Mouse (Mus musculus) heart, embryonic 14.5 days (tissue): ENCODE data around the gene Fpr3. TPM values are rescaled to one million over a fixed set of nuclear protein-coding genes. Genes with fewer than 3 reads are reported as not detected.
"Not testable (repeated sequence)": the region's sequence is repeated elsewhere in the genome, so short reads cannot be mapped to it uniquely, and the experiment has no call there.

Experiments used
- ATAC-seq: fragments of 200-750 bp; cut with Nextera tagmentation; 2 replicates; pipeline ENCODE4 v1.8.0; 2017; ENCODE audit warnings: low read depth, moderate TSS enrichment; ENCODE audit not compliant: insufficient number of reproducible peaks, insufficient read depth, low FRiP score
- H3K27ac ChIP-seq, 2 experiments: fragments of 200-500 bp in 1 of 2; fragments of 300-500 bp in 1 of 2; sonication (generic) in 1 of 2; replicated peaks in 1 of 2; 2 replicates each; pipeline ENCODE4 v1.5.1; 2012 to 2014; ENCODE audit warnings: low read depth in 2 of 2, low read length in 2 of 2, control low read depth in 1 of 2, mild to moderate bottlenecking in 1 of 2, mixed read lengths in 1 of 2; ENCODE audit not compliant: control insufficient read depth in 1 of 2, insufficient read depth in 1 of 2
- H3K27me3 ChIP-seq: fragments of 300-500 bp; sonication (generic); 2 replicates; pipeline ENCODE4 v1.6.1; 2014; ENCODE audit warnings: mild to moderate bottlenecking, low read length, control low read depth; ENCODE audit not compliant: control insufficient read depth, insufficient read depth
- H3K36me3 ChIP-seq: fragments of 300-500 bp; sonication (generic); 2 replicates; pipeline ENCODE4 v1.6.1; 2014; ENCODE audit warnings: mild to moderate bottlenecking, control low read depth, low read length, mixed read lengths; ENCODE audit not compliant: control insufficient read depth, insufficient read depth
- H3K4me1 ChIP-seq, 2 experiments: fragments of 200-500 bp in 1 of 2; fragments of 300-500 bp in 1 of 2; sonication (generic) in 1 of 2; 2 replicates each; pipeline ENCODE4 v1.6.1; 2012 to 2014; ENCODE audit warnings: low read length in 2 of 2, control low read depth in 1 of 2, mixed read lengths in 1 of 2; ENCODE audit not compliant: control insufficient read depth in 2 of 2, insufficient read depth in 2 of 2
- H3K4me2 ChIP-seq: fragments of 300-500 bp; sonication (generic); 2 replicates; pipeline ENCODE4 v1.6.1; 2014; ENCODE audit warnings: mild to moderate bottlenecking, low read length
- H3K4me3 ChIP-seq, 2 experiments: fragments of 200-500 bp in 1 of 2; fragments of 300-500 bp in 1 of 2; sonication (generic) in 1 of 2; 2 replicates each; pipeline ENCODE4 v1.5.1; 2012 to 2014; ENCODE audit warnings: low read length in 2 of 2, mild to moderate bottlenecking in 2 of 2, control low read depth in 1 of 2, low read depth in 1 of 2, moderate library complexity in 1 of 2; ENCODE audit not compliant: control insufficient read depth in 1 of 2, insufficient read depth in 1 of 2
- H3K9ac ChIP-seq: fragments of 300-500 bp; sonication (generic); 2 replicates; pipeline ENCODE4 v1.6.1; 2014; ENCODE audit warnings: mild to moderate bottlenecking, low read length
- H3K9me3 ChIP-seq: fragments of 300-500 bp; sonication (generic); 2 replicates; pipeline ENCODE4 v1.6.1; 2016; ENCODE audit warnings: low read length, control low read depth; ENCODE audit not compliant: control insufficient read depth
- WGBS: fragments of 180-500 bp; shearing (Covaris S2); extraction: QIAGEN DNeasy Blood & Tissue Kit; methylation state at CpG from one replicate; pipeline ENCODE4 v1.1.7; 2014; 5-methylcytosine and 5-hydroxymethylcytosine counted together
- polyA plus RNA-seq: library from polyadenylated mRNA; unstranded; fragments of >200 nt; fragmentation: Nextera tagmentation; extraction: Ambion mirVana; gene quantifications from 2 replicates; pipeline ENCODE4 v1.2.1, GENCODE M21; 2014

Gene Fpr3
- polyA plus RNA-seq, 1 experiment from 2014 or later, result not detected

DNA sequence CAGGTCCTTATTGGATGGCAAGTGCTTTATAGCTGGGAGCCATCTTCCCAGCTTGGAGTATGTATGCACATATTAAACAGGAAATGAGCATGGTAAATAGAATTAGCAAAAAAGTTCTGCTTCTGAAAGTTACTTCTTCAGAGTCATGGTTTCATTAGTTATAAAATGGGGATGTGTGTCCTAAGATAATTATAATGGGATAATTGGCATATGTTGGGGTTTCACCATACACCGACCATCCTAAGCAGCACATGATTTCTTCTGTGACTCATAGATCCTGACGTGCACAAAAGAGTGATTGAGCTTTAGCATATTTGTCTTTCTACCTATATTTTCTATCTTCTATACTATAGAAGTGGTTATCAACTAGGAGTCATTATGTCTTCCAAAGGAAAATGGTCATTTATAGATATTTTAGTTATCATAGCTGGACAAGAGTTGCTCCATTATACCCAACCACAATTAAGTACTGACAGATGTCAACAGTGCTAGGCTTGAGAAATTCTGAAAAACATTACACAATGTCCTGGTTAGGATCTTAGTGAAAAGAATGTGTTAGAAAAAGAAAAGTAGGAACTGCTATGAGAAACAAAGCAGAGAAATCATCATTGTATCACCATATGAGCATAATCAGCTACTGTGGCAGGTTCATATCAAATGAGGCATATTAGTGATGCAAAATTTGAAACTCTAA, 2.2 kb downstream of the Fpr3 start:
- no peak overlapping the region for H3K9ac ChIP-seq
- no peak overlapping the region for H3K27ac ChIP-seq
- H3K4me3 ChIP-seq, result no peak overlapping the region
- H3K9me3 ChIP-seq, result no peaks in the 10 kb centered on the region
- no peak for ATAC-seq
- H3K4me2 ChIP-seq, result no peak overlapping the region
- no peaks in the 10 kb centered on the region for H3K27me3 ChIP-seq
- 77% methylated on average over 2 of the region's 2 CpGs for WGBS
- H3K36me3 ChIP-seq, result no peaks in the 10 kb centered on the region
- H3K4me1 ChIP-seq, result no peaks in the 10 kb centered on the region

- no peak overlapping the region for H3K4me3 ChIP-seq
- H3K27me3 ChIP-seq, result no peaks in the 10 kb centered on the region
- H3K36me3 ChIP-seq, result no peaks in the 10 kb centered on the region
- WGBS, result 4% methylated on average over 4 of the region's 4 CpGs
- H3K4me1 ChIP-seq, result no peaks in the 10 kb centered on the region
- ATAC-seq, result no peak
- no peak overlapping the region for H3K27ac ChIP-seq
- no peak overlapping the region for H3K9ac ChIP-seq
- H3K9me3 ChIP-seq, result no peaks in the 10 kb centered on the region
- no peak overlapping the region for H3K4me2 ChIP-seq
These were observed 8.4 kb downstream of the Fpr3 start for GRCm38 (mm10) chr17:17896039-17896438.

DNA sequence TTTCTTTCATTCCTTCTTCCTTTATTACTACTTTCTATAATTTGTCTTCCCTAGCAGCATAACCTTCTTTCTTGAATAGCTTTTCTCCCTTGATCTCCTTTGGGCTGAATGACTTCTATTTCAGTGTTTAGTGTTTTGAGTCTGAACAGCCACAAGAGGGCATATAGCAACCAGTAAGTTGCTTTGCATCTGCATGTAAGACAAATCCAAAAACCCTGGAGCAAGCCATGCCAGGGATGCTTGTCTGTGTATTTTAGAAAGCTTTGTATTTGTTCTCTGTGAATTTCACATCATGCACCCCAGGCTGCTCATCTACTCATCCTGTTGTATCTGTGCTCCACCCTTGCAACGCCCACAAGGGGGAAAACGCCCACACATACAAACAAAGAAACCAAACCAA, 11.6 kb downstream of the Fpr3 start:
- no peaks in the 10 kb centered on the region for H3K9me3 ChIP-seq
- no peaks in the 10 kb centered on the region for H3K36me3 ChIP-seq
- no peak overlapping the region for H3K27ac ChIP-seq
- no peaks in the 10 kb centered on the region for H3K4me1 ChIP-seq
- no peaks in the 10 kb centered on the region for H3K27me3 ChIP-seq
- no peak overlapping the region for H3K4me3 ChIP-seq
- ATAC-seq, result no peak
- H3K9ac ChIP-seq, result no peak overlapping the region
- no peak overlapping the region for H3K4me2 ChIP-seq
- 65% methylated on average over 2 of the region's 2 CpGs for WGBS

GRCm38 (mm10) chr17:17900768-17901167, 13.1 kb downstream of the Fpr3 start:
- WGBS, result 88% methylated on average over 1 of the region's 1 CpGs
- Histone ChIP-seq H3K4me3 (no peak overlapping the region), H3K36me3 (no peaks in the 10 kb centered on the region), H3K27ac (no peak overlapping the region), H3K4me1 (no peaks in the 10 kb centered on the region), H3K27me3 (no peaks in the 10 kb centered on the region), H3K9me3 (no peaks in the 10 kb centered on the region), H3K9ac (no peak overlapping the region), H3K4me2 (no peak overlapping the region)
- no peak for ATAC-seq

- ATAC-seq, result peak; percentile 96
- Histone ChIP-seq H3K27ac (0 out of 4 replicates have a peak overlapping the region, but pooled peaks of 1 of the 2 experiments have one; percentile 35), H3K4me3 (peak overlapping the region; percentile 45 to 59), H3K9ac (peak overlapping the region; percentile 70), H3K9me3 (no peaks in the 10 kb centered on the region), H3K4me2 (peak overlapping the region; percentile 74), H3K27me3 (no peaks in the 10 kb centered on the region), H3K36me3 (no peaks in the 10 kb centered on the region), H3K4me1 (peaks cover 0 to 4% of the 10 kb centered on the region in 2 experiments; a peak in 2 of 4 replicates)
- WGBS, result 9% methylated on average over 51 of the region's 51 CpGs
These were observed 22.2 kb downstream of the Fpr3 start for GRCm38 (mm10) chr17:17909636-17910421.

- 76% methylated on average over 8 of the region's 8 CpGs for WGBS
- ATAC-seq, H3K36me3 ChIP-seq, H3K4me3 ChIP-seq, H3K9ac ChIP-seq, H3K9me3 ChIP-seq, H3K4me1 ChIP-seq, H3K27me3 ChIP-seq, H3K27ac ChIP-seq, H3K4me2 ChIP-seq: not testable (repeated sequence)
These were observed 25.0 kb downstream of the Fpr3 start for GRCm38 (mm10) chr17:17912618-17913017.

DNA sequence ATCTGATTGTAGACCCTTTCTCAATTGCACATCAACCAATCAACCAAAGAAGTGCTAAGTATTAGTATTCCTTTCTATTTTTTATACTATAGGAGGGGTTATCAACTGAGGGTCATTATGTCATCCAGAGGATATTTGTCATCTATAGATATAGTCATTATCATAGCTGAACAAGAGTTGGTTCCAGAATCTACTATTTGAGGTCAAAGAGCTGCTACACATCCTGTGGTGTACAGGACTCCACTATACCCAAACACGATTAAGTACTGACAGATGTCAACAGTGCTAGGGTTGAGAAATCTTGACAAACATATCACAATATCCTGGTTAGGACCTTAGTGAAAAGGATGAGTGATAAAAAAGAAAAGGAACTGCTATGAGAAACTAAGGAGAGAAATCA, 29.7 kb downstream of the Fpr3 start:
- 74% methylated on average over 1 of the region's 1 CpGs for WGBS
- no peaks in the 10 kb centered on the region for H3K27me3 ChIP-seq

More for the DNA sequence above, 29.7 kb downstream of the Fpr3 start:
- ATAC-seq, result no peak
- H3K4me3 ChIP-seq, result no peak overlapping the region
- no peak overlapping the region for H3K4me2 ChIP-seq
- H3K36me3 ChIP-seq, result no peaks in the 10 kb centered on the region
- no peaks in the 10 kb centered on the region for H3K4me1 ChIP-seq
- H3K27ac ChIP-seq, result no peak overlapping the region
- no peaks in the 10 kb centered on the region for H3K9me3 ChIP-seq
- no peak overlapping the region for H3K9ac ChIP-seq
